Mouse (Mus musculus) thymus, adult 2 months (tissue): ENCODE results near the gene Tut1. TPM values are rescaled to one million over a fixed set of nuclear protein-coding genes. Genes with fewer than 3 reads are reported as not detected.

ENCODE experiments used
- DNase-seq: peaks from one replicate; pipeline ENCODE4 v3.0.0; 2021
- H3K27ac ChIP-seq: fragments of 200-500 bp; 2 replicates; pipeline ENCODE4 v1.5.1; 2012; ENCODE audit warnings: low read length, control low read depth; ENCODE audit not compliant: control insufficient read depth, insufficient read depth
- H3K27me3 ChIP-seq: fragments of 200-500 bp; 2 replicates; pipeline ENCODE4 v1.6.1; 2012; ENCODE audit warnings: mild to moderate bottlenecking, low read length, moderate library complexity, mixed read lengths; ENCODE audit not compliant: control insufficient read depth, insufficient read depth
- H3K36me3 ChIP-seq: fragments of 200-500 bp; 2 replicates; pipeline ENCODE4 v1.6.1; 2012; ENCODE audit warnings: mild to moderate bottlenecking, low read length, moderate library complexity; ENCODE audit not compliant: control insufficient read depth, insufficient read depth
- H3K4me1 ChIP-seq: fragments of 200-500 bp; replicated peaks from 2 replicates; pipeline ENCODE4 v1.6.1; 2012; ENCODE audit warnings: low read length; ENCODE audit not compliant: control insufficient read depth, insufficient read depth
- H3K4me3 ChIP-seq: fragments of 200-500 bp; 2 replicates; pipeline ENCODE4 v1.5.1; 2012; ENCODE audit warnings: mild to moderate bottlenecking, low read length, control low read depth, moderate library complexity; ENCODE audit not compliant: control insufficient read depth, insufficient read depth
- CTCF ChIP-seq: fragments of 200-500 bp; IDR thresholded peaks from 2 replicates; pipeline ENCODE4 v1.5.1; 2012; ENCODE audit warnings: mild to moderate bottlenecking, control low read depth, low read length, moderate library complexity, borderline replicate concordance; ENCODE audit not compliant: control insufficient read depth, poor library complexity, insufficient read depth; ENCODE audit errors: extremely low read depth
- POLR2A ChIP-seq: fragments of 200-500 bp; IDR thresholded peaks from 2 replicates; pipeline ENCODE4 v1.6.1; 2012; ENCODE audit warnings: mild to moderate bottlenecking, low read length, control low read depth, moderate library complexity; ENCODE audit not compliant: control insufficient read depth, poor library complexity, insufficient read depth; ENCODE audit errors: extremely low read depth
- WGBS: fragments of 180-500 bp; shearing (Covaris S2); methylation state at CpG from one replicate; pipeline ENCODE4 v1.1.7; 2018; 5-methylcytosine and 5-hydroxymethylcytosine counted together
- polyA plus RNA-seq: library from polyadenylated mRNA; depleted of rRNA; stranded (reverse); fragments of >200 nt; gene quantifications from 2 replicates; pipeline ENCODE4 v1.2.3, GENCODE M21; 2012

The Tut1 gene
- polyA plus RNA-seq, 1 experiment, result 42.0 TPM

- WGBS, result 93% methylated on average over 7 of the region's 7 CpGs
- TF ChIP-seq CTCF, result no peak
- TF ChIP-seq POLR2A, result no peak
- no peak overlapping the region for H3K27ac ChIP-seq
- H3K4me3 ChIP-seq, result no peak overlapping the region
- peaks cover 12% of the 10 kb centered on the region for H3K4me1 ChIP-seq
- H3K36me3 ChIP-seq, result peaks cover 69% of the 10 kb centered on the region
- H3K27me3 ChIP-seq, result no peaks in the 10 kb centered on the region
- no peak for DNase-seq
Observed at GRCm38 (mm10) chr19:8946929-8947328, 6.7 kb upstream of the Tut1 start.

GRCm38 (mm10) chr19:8950190-8950589 lies 3.5 kb upstream of the Tut1 start:
- no peak for DNase-seq
- TF ChIP-seq CTCF (no peak), POLR2A (no peak)
- Histone ChIP-seq H3K27ac (no peak overlapping the region), H3K4me1 (peaks cover 10% of the 10 kb centered on the region), H3K27me3 (no peaks in the 10 kb centered on the region), H3K36me3 (peaks cover 68% of the 10 kb centered on the region), H3K4me3 (no peak overlapping the region)
- WGBS, result 93% methylated on average over 5 of the region's 5 CpGs

- no peak for TF ChIP-seq POLR2A
- TF ChIP-seq CTCF, result no peak
- Histone ChIP-seq H3K36me3 (peaks cover 51% of the 10 kb centered on the region), H3K27me3 (no peaks in the 10 kb centered on the region), H3K4me3 (no peak overlapping the region), H3K4me1 (peaks cover 10% of the 10 kb centered on the region), H3K27ac (peak overlapping the region; percentile 10; the same call in 1 of the 2 replicates)
- no peak for DNase-seq
- WGBS, result 95% methylated on average over 9 of the region's 9 CpGs
Observed at GRCm38 (mm10) chr19:8952241-8952640, 1.4 kb upstream of the Tut1 start.

- no peaks in the 10 kb centered on the region for H3K27me3 ChIP-seq
- peak overlapping the region; percentile 83; the same call in 1 of the 2 replicates for H3K4me3 ChIP-seq
- no peak for TF ChIP-seq POLR2A
- TF ChIP-seq CTCF, result no peak
- 2% methylated on average over 9 of the region's 9 CpGs for WGBS
- H3K27ac ChIP-seq, result peak overlapping the region; percentile 75
- DNase-seq, result no peak
- peaks cover 35% of the 10 kb centered on the region for H3K36me3 ChIP-seq
- H3K4me1 ChIP-seq, result peaks cover 10% of the 10 kb centered on the region
Observed at GRCm38 (mm10) chr19:8954171-8954570, 524 bp downstream of the Tut1 start.

GRCm38 (mm10) chr19:8962256-8962655 lies 8.6 kb downstream of the Tut1 start:
- Histone ChIP-seq H3K27ac (no peak overlapping the region), H3K27me3 (no peaks in the 10 kb centered on the region), H3K4me1 (peaks cover 6% of the 10 kb centered on the region), H3K4me3 (no peak overlapping the region), H3K36me3 (peaks cover 42% of the 10 kb centered on the region)
- TF ChIP-seq POLR2A (no peak), CTCF (no peak)
- no peak for DNase-seq
- WGBS, result 95% methylated on average over 2 of the region's 2 CpGs

- Histone ChIP-seq H3K4me1 (peaks cover 13% of the 10 kb centered on the region), H3K27ac (no peak overlapping the region), H3K4me3 (no peak overlapping the region), H3K27me3 (no peaks in the 10 kb centered on the region), H3K36me3 (peaks cover 39% of the 10 kb centered on the region)
- no peak for DNase-seq
- TF ChIP-seq POLR2A, result no peak
- no peak for TF ChIP-seq CTCF
- WGBS, result 97% methylated on average over 11 of the region's 11 CpGs
Observed at GRCm38 (mm10) chr19:8965075-8965474, 11.4 kb downstream of the Tut1 start.

GRCm38 (mm10) chr19:8965771-8966170 lies 12.1 kb downstream of the Tut1 start:
- WGBS, result 86% methylated on average over 8 of the region's 8 CpGs
- TF ChIP-seq POLR2A, result no peak
- no peak for TF ChIP-seq CTCF
- Histone ChIP-seq H3K4me3 (no peak overlapping the region), H3K4me1 (peaks cover 13% of the 10 kb centered on the region), H3K36me3 (peaks cover 41% of the 10 kb centered on the region), H3K27ac (no peak overlapping the region), H3K27me3 (no peaks in the 10 kb centered on the region)
- no peak for DNase-seq
